Mouse (Mus musculus): ENCODE results near the gene Gm17190. TPM values are rescaled to one million over a fixed set of nuclear protein-coding genes. Genes with fewer than 3 reads are reported as not detected.

Gene Gm17190
- polyA plus RNA-seq, 1 experiment from 2014 or later: not detected

- WGBS: 83% methylated on average over 6 of the region's 6 CpGs
- Histone ChIP-seq H3K4me3 (no peak overlapping the region), H3K9me3 (replicated peaks) (no peaks in the 10 kb centered on the region), H3K4me1 (peaks cover 18% of the 10 kb centered on the region), H3K36me3 (no peaks in the 10 kb centered on the region), H3K27me3 (ENCODE audit: low read depth, poor library complexity, severe bottlenecking) (peaks cover 53% of the 10 kb centered on the region), H3K27ac (replicated peaks) (no peak overlapping the region)
- DNase-seq (ENCODE audit: low spot score): no peak
Observed at GRCm38 (mm10) chr13:96126669-96127068, 44.8 kb downstream of the Gm17190 start.

- no peak for DNase-seq (ENCODE audit: low spot score)
- Histone ChIP-seq H3K4me3 (no peak overlapping the region), H3K4me1 (peaks cover 40% of the 10 kb centered on the region), H3K27me3 (ENCODE audit: low read depth, poor library complexity, severe bottlenecking) (peaks cover 77% of the 10 kb centered on the region), H3K9me3 (replicated peaks) (no peaks in the 10 kb centered on the region), H3K27ac (replicated peaks) (no peak overlapping the region), H3K36me3 (no peaks in the 10 kb centered on the region)
- 86% methylated on average over 3 of the region's 3 CpGs for WGBS
Observed at GRCm38 (mm10) chr13:96129081-96129480, 47.2 kb downstream of the Gm17190 start.

- H3K4me1 ChIP-seq: peaks cover 40% of the 10 kb centered on the region
- no peaks in the 10 kb centered on the region for H3K9me3 ChIP-seq (replicated peaks)
- WGBS: under 1% methylated on average over 29 of the region's 30 CpGs
- H3K27me3 ChIP-seq (ENCODE audit: low read depth, poor library complexity, severe bottlenecking): peaks cover 93% of the 10 kb centered on the region
- H3K27ac ChIP-seq (replicated peaks): no peak overlapping the region; the same call in 1 of the 2 replicates
- no peaks in the 10 kb centered on the region for H3K36me3 ChIP-seq
- peak overlapping the region; percentile 61 for H3K4me3 ChIP-seq
- peak; percentile 71 for DNase-seq (ENCODE audit: low spot score)
Observed at GRCm38 (mm10) chr13:96131050-96131449, 49.2 kb downstream of the Gm17190 start.

- WGBS: under 1% methylated on average over 19 of the region's 19 CpGs
- Histone ChIP-seq H3K4me1 (peaks cover 40% of the 10 kb centered on the region), H3K36me3 (no peaks in the 10 kb centered on the region), H3K27ac (replicated peaks) (peak overlapping the region; percentile 71), H3K4me3 (peak overlapping the region; percentile 61), H3K9me3 (replicated peaks) (no peaks in the 10 kb centered on the region), H3K27me3 (ENCODE audit: low read depth, poor library complexity, severe bottlenecking) (peaks cover 95% of the 10 kb centered on the region)
- DNase-seq (ENCODE audit: low spot score): no peak
Observed at GRCm38 (mm10) chr13:96131911-96132310, 50.1 kb downstream of the Gm17190 start.

GRCm38 (mm10) chr13:96132401-96132816 lies 50.6 kb downstream of the Gm17190 start, which contains the start of gene Sv2c:
TSS of gene Sv2c (minus strand) at chr13:96132577.
- Histone ChIP-seq H3K9me3 (replicated peaks) (no peaks in the 10 kb centered on the region), H3K36me3 (no peaks in the 10 kb centered on the region), H3K27ac (replicated peaks) (peak within 1 kb of the TSS; percentile 71), H3K4me1 (peaks cover 39% of the 10 kb centered on the region), H3K4me3 (peak within 1 kb of the TSS; percentile 61), H3K27me3 (ENCODE audit: low read depth, poor library complexity, severe bottlenecking) (peaks cover 91% of the 10 kb centered on the region)
- WGBS: 1% methylated on average over 44 of the region's 44 CpGs
- peak; percentile 82 for DNase-seq (ENCODE audit: low spot score)

Other genes with a start within 250 kb of the Gm17190 start
- 13.9 and 15.9 TPM in 2 replicates for gene Iqgap2, start 190.1 kb upstream of the Gm17190 start, polyA plus RNA-seq (2016; fragmentation: Nextera tagmentation; extraction: Ambion mirVana)
- gene Gm20075, start 678 bp upstream of the Gm17190 start, polyA plus RNA-seq (2016; fragmentation: Nextera tagmentation; extraction: Ambion mirVana): 36.8 and 38.5 TPM in 2 replicates
- 1.1 and 1.2 TPM in 2 replicates for gene Sv2c, start 50.5 kb downstream of the Gm17190 start, polyA plus RNA-seq (2016; fragmentation: Nextera tagmentation; extraction: Ambion mirVana)